Mouse (Mus musculus) T-cell, adult 2 months (primary cell): Measurements from ENCODE around the gene Cnst.

Experiments
- DNase-seq: peaks from one replicate; pipeline ENCODE4 v3.0.0; 2022; ENCODE audit warnings: low spot score

Cnst gene

DNA sequence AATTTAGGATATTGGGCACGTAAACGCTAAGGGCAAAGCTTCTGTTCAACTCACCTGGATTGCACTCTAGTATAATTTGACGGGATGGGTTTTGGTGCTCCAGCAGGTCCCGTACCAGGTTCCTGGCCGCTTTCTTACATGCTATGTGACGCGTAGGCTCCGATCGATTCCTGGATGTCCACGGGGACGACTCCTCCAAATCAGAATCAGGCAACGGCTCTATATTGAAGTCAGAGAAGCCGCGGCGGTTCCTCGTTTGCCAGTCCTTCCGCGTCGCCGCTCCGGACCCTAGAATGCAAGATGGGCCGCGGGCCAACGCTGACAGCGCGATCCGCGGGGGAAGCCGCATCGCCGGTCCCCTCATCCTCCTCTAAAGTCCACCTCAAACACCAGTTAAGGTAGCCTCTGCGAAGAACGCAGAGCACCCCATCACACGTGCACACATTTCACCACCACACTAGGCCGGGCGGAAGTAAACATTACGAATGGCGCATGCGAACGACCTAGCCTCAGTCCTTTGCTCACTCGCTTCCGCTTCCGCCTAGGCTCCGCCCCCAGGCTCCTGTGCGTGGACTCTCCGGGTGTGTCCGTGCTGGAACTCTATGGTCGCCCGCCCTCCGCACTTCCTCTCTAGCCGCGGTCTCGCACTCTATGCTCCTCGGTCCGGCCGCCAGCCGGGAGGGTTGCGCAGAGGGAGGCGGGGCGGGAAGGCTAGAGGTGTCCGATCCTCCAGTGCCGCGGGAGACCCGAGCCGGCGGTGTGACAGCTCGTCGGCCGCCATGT lies at the start of gene Cnst, which contains the start of gene Tfb2m:
Gene Cnst (plus strand): TSS at position 603 of the 783 bp plus-strand sequence.
Gene Tfb2m (minus strand): TSS at position 500 of the 783 bp plus-strand sequence.
- DNase-seq: peak; percentile 96

DNA sequence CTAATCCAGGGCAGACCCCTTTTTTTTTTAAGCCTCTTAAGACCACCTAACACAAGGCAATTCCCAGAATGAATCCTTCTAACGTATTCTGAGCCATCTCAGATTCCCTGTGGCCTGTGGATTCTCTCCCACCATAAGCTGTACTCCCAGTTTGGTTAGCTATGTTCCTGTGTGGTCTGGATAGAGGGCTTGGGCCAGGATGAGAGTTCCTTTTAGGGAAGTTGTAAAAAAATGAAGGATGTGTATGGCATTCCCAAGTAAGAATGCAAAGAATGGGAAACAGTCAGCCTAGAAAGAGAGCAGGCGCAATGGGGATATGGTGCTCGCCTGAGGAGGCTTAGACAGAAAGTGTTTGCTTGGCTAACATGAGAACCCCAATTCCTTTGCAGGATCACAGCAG lies 46.9 kb upstream of the Cnst start:
- no peak for DNase-seq

DNA sequence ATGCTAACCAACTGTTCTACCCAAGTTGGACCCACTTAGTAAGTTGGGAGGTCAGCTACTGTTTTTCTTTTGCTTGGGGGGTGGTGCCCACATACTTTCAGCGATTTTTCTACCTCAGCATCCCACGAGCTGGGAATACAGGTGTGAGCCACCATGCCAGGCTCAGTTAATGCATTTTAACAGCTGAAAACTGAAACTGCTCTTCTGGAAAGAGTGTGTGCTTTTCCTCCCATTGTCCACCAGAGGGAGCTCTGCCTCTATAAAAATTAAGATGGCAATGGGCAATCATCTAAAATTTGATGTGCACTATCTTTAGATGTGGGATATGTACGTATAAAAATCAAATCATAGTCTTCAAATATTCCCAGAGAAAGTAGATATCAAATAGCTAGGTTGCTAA lies 43.6 kb upstream of the Cnst start:
- DNase-seq: peak; percentile 16

DNA sequence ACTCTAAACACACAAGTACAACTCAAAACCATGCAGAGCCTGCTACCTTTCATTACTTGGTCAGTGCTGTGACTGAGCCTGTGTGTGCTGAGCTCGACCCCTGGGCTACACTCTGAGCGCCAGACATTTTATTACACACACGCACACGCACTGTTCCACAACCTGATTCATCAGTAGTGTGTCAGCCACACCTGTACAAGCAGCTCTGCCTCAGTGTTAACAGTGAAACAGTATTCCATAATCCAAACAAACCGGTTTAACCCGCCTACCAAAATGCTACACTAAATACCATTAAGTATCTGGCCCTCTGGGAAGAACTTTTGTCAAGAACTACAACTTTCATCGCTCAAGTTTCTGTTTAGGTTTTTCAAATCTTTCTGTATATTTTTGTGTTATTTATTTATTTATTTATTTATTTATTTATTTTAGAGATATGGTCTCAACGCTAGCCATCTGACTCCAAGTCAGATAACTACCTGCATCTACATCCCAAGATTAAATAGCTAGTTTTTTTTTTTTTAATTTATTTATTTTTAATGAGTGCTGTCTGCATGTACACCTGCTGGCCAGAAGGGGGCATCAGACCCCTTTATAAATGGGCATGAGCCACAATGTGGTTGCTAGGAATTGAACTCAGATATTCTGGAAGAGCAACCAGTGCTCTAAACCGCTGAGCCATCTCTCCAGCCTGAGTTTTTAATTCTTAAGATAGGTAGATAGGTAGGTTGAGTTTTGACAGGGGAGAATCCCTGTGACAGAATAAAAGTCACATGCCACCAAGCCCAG lies 39.4 kb upstream of the Cnst start:
- peak; percentile 51 for DNase-seq

DNA sequence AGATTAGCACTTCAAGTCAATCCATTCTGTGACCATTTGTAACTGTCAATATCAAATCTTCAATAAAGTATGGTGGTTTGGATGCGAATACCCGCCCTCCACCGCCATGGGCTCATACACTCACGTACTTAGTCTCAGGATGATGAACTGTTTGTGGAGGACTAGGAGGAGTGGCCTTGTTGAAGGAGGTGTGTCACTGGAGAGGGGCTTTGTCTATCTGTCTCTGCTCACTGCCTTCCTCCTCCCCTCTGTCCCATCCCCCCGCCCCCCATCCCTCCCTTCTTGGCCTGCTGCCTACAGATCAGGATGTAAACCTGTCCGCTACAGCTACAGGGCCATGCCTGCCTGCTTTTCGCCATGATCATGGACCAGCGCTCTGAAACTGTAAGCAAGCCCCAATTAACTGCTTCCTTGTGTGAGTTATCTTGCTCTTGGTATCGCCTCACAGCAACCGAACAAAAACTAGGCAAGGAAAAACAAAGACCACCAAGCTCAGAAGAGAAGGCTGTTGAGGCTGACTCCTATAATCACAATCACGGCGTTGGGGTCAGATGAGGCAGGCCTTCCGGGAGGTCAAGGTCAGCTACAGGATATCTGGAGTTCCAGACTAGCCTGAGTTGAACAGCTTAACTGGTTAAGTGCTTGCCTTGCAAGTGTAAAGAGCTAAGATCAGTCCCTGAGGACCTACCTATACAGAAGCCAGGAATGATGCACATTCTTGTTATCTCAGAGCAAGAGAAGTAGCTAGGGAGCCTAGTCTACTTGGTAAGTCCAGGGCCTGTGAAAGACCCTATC lies 35.4 kb upstream of the Cnst start:
- DNase-seq: no peak

DNA sequence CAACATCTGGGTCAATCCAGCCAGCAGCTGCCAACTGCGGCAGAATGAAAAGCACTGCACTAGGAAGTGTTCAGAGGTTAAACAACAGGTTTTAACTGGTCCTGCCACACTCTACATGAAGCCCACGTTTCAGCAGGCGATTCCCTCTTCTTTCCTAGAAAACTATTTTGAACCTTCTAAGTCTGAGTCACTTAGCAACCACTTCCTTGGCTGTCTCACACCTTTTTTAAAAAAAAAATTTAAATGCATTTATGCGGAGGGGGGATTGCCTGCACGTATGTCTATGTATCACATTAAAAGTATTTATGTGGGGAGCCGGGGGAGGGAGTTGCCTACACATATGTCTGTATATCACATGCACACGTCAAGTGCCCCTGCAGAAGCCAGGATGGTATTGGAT lies 34.3 kb upstream of the Cnst start:
- DNase-seq: no peak

DNA sequence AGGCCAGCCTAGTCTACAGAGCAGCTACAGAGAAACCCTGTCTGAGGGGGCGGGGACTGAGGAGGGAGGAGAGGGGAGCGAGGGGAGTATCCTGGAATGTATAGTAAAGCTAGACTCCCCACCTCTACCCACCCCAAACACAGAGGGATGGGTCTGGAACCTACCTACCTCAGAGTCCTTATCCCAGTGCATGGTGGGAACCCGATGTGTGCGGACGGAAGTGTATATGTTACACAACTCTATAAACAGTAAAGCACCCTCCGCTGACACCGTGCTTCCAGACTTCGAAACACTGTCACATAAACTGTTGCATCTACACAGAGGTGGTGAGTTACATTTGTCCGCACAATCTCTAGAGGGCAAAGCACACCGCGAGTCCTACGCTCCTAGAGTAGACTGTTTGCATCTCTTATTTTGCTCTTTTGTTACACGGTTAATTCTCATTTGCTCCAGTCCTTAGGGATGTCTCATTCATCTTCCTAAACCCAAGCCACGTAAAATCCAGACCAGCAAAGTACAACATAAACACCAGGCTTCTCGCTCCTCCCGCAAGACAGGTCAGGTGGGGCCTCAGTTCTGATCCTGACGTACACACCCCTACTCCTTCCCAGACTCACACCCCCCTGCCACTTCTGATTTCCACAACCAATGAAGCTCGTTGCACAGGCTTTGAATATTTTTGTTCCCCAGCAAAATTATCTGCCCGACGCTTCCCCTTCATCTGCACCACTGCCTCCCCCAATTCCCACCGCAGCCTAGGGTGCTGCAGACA lies 29.0 kb upstream of the Cnst start:
- DNase-seq: peak; percentile 35

DNA sequence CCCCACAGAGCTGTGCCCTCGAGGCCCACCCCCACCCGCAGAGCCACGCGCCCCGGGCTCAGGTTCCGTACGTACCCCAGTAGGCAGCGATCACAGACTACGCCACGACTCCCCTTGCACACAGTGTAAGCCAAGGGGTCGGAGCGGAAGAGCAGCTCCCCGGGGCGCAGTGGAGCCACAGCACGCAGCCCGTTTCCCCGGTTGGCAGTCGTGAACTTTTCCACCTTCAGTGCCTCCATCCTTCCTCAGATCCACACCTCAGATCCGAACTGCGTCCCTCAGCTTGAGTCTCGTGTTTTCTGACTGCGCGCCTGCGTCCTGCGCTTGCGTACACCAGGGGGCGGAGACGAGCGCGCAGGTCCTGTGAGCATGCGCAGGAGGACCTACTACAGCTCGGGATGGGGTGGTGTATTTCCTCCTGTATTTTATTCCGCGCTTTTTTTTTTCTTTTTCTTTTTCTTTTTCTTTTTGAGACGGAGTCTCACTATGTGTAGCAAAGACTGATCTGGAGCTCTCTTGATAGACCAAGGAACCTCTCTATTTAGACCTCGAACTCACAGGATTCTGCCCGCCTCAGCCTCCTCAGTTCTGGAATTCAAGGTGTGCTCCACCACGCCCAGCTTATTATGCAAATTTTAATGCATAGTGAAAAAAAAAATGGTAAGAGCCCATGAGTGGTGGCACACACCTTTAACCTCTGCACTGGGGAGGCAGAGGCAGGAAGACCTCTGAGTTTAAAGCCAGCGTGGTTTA lies 28.3 kb upstream of the Cnst start, which contains the start of gene Smyd3:
Gene Smyd3 (minus strand): TSS at position 329 of the 753 bp plus-strand sequence.
- peak; percentile 84 for DNase-seq

DNA sequence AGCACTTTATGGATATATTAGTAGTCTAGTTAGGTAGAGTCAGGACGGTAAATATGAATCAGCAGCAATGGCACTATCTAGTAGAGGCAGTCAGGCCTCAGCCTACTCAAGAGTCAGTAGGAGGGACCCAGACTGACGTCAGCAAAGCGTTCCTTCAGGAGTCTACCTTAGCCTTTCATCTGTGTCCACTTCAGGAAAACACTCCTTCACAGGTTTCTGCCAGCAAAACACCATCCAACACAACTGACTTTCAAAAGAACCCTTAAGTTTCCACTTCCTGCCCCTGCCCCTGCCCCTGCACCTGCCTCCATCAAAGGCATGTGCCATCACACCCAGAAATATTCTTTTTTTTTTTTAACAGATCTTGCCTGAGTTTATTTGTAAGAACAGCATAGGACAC lies 26.3 kb upstream of the Cnst start:
- DNase-seq: peak; percentile 48

DNA sequence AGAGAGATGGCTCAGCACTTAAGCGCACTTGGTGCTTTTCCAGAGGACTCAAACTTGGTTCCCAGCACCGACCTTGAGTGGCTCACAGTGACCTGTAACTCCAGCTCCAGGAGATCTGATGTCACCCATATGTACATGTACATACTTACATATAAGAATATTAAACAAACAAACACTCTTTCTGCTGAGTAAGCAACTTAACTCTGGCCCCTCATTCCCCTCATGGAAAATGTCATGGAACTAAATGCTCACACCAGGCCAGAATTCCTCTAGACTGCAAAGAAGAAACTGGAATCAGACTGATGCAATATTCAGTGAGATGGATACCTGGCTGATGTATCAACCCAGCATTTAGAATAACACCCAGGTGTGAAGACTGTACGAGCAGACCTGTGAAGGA lies 7.1 kb upstream of the Cnst start:
- DNase-seq: no peak

DNA sequence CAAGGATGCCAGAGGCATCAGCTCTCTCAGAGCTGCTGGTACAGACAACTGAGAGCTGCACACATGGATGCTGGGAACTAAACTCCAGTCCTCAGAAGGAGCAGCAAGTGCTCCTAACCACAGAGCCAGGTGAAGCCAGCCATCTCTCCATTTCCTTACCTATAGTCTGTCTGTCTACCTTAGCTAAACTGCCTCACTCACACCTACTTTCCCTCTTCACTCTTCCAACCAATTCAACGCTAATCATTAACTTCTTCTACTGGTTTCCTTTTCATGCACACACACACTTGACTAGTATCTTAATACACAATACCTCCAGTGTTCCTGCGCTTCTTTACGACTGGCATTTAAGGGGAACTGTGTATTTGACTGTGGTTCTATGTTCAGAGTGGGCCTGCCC lies 6.3 kb upstream of the Cnst start:
- DNase-seq: no peak

DNA sequence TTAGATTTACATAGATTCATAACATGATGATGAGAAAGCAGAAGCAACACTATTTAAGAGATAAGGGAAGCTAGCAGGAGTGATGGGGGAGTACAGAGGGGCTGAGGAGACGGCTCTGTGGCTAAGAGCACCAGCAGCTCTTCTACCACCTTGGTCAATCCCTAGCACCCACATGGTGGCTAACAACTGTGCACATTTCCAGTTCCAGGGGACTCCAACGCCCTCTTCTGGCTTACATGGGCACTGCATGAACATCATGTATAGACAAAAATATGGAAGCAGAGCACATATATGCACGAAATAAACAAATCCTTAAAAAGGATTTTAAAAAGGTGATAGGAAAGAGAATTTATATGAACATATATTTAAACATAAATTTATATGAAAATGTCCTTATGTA lies 4.7 kb upstream of the Cnst start:
- DNase-seq: peak; percentile 16

DNA sequence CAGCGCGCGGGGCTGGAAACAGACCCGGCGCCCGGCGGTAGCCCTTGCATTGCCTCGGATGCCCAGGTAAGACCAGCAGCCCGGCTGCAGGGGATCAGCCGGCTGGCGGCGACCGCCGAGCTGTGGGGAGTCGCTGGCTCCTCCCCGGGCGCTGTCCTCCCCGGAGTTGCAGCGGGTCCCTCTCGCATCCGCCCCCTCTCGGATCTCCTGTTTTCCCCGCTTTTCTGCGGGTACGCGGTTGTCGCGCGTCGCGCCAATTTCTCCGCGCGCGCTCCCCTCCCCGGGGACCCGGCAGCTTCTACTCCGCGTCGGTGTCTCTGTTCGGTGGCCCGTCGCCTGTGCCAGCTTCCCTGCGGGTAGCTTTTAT lies 364 bp downstream of the Cnst start:
- no peak for DNase-seq

DNA sequence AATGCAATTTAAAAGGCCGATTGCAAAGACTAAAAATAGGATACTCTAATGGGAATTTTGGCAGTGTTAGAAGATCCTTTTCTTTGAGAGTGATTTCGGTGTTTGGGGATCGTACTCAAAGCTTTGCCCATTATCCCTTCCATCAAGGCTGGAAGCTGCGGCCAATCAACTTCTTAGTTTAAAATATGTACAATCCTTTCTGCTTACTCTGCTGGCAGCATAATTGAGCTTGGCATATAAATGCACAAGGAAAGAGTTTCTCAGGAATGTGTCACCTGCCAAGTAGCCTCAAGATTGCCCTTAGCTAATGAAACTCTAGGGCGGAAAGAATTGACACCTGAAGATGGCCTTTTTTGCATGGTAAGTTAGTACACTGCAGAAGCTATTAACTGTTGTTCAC lies 1.0 kb downstream of the Cnst start:
- DNase-seq: no peak

DNA sequence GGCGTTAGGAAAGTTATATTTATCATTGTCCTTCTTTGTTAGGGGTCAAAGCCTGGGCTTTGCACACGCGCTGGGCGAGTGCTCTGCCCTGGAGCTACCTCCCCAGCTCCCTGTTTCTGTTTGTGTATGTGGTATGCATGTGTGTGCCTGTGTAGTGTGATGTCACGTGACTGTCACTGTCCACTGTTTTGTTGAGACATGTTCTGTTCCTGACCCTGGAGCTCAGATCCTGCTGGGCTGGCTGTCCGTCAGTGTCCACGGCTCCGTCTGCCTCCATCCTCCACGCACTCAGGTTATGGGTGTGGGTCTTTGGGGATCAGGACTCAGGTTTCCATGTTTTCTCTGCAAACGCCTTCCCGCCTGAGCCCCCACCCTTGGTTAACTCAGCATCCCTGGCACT lies 2.0 kb downstream of the Cnst start:
- no peak for DNase-seq

DNA sequence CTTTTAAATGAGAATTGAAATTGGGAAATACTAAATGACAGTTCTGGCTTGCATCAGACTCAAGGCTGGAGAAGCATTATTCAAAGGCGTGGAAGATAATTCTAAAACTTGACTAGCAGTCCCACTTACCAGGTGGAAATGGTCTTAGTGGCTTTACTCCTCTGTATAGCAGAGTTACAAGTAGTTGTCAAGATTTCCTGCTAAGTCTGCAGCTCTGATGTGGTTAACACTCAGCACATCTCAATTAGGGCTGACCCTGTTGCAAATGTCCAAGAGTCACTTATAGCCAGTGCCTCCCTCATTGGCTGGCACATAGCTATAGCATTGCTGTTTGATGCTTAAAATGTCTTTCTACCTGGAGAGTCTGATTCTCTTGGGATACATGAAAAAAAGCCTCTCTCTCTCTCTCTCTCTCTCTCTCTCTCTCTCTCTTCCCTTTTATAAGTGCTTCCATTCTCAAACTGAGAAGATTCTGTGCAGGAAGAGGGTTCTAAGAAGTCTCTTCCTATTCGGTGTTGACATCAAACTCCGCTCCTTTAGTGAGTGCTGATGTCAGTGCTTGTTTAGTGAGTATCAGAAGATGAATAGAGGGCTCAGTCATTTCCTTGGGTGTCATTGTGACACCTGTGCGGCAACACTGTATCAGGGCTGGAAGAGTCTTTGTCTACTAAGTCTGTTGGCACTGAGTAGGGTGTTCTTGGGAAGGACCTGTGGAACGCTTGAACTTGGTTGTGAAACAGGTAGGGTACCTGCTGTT lies 3.0 kb downstream of the Cnst start:
- peak; percentile 73 for DNase-seq

DNA sequence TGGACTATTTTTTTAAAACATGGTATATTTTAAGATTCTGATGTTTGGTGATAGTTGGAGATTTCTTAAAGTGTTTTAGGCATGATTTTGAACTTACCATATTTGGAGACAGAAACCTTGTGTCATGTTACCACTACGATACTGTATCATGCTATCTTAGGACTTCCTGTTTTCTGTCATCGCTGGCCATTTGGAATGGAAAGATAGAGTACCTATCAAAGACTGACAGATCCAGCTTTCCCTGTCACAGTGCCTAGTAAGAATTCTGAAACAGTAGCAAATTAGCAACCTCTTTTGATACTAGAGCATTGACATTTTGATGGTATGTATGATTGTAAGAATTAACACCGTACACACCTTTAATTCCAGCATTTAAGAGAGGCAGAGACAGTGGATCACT lies 5.2 kb downstream of the Cnst start:
- DNase-seq: no peak

DNA sequence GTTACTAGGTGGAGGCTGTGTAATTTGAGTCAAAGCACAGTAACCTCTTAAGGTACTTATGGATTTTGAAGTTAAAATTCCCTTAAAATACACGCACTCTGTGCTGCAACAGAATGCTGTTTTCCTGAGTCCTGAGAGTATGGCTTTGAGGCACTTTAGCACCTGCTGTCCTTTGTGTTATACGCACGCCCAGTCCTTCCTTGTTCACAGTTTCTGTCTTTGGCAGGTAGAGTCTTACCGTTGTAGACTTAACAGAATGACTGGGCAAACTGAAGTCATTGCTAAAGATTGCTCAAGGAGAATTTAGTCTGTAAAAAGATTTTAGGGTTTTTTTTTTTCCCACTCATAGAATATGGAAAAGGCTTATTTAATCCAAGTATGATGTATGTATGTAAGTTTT lies 5.8 kb downstream of the Cnst start:
- no peak for DNase-seq

DNA sequence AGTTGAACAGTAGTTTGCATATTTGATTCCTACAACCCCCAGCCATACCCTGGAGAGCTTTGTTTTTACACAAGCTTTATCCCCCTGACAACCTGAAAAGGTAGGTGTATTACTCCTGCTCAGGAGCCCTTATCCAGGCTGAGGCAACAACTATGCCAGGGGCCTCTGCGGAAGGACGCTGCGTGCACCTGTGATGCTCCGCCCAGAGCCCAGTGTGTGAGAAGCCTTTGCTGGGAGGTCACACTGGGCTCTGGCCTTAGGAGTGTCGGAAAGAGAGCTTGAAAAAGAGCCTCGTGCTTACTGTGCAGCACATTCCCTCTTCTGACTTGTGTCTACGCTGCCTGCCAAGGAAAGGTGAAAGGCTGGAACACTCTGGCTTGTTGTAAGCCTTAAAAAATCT lies 6.6 kb downstream of the Cnst start:
- no peak for DNase-seq

DNA sequence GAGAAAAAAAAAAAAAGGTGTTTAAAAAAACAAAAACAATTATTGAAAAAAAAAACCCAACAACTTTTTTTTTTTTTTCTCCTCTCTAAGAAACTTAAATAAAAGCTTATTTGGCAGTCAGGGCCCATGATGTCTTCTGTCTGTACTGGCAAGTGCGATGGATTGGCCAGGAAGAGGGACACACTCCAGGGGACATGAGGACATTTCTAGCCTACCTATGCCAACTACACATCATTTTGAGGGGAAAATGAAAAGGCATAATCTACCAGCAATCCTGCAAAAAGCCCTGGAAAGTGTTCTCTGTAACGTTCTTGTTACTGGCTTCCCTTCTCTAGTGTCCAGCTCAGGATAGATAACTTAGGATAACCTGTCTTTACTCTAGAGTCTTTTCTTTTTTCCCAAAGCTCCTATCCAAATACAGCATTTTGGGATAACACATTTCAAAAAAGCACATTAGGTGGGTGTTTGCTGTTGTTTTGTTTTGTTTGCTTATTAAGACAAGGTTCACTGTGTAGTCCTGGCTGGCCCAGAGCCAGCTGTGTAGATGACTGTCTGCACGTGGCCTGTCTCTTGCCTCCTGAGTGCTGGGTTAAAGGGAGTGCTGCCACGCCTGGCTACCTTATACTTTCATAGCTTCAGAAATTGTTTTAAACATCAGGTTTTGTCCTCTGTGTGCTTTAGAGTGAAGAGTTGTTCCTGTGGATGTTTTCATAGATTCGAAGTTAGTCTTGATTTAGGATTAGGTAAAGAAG lies 7.2 kb downstream of the Cnst start:
- no peak for DNase-seq
